Mouse (Mus musculus) megakaryocyte, embryonic 14.5 days (primary cell): Measurements from ENCODE around the gene Txlnb. TPM values are rescaled to one million over a fixed set of nuclear protein-coding genes. Genes with fewer than 3 reads are reported as not detected.
"Not testable (repeated sequence)": the region's sequence is repeated elsewhere in the genome, so short reads cannot be mapped to it uniquely, and the experiment has no call there.

ENCODE experiments used
- H3K27me3 ChIP-seq: replicated peaks from 2 replicates; pipeline ENCODE3; 2012; ENCODE audit warnings: inconsistent platforms
- H3K36me3 ChIP-seq: replicated peaks from 2 replicates; pipeline ENCODE3; 2012; ENCODE audit warnings: low read length, inconsistent platforms, mixed read lengths
- H3K4me1 ChIP-seq: 2 replicates; pipeline ENCODE4 v1.6.1; 2012; ENCODE audit warnings: inconsistent platforms
- H3K4me3 ChIP-seq: replicated peaks from 2 replicates; pipeline ENCODE3; 2012; ENCODE audit warnings: moderate library complexity, mild to moderate bottlenecking, inconsistent platforms
- H3K9me3 ChIP-seq: 2 replicates; pipeline ENCODE4 v1.6.1; 2012; ENCODE audit warnings: inconsistent platforms
- FLI1 ChIP-seq: IDR thresholded peaks from 2 replicates; pipeline ENCODE4 v1.6.1; 2012; ENCODE audit warnings: low read length, inconsistent platforms, mixed read lengths
- GATA1 ChIP-seq: IDR thresholded peaks from 3 replicates; pipeline ENCODE4 v1.6.1; 2012; ENCODE audit warnings: mixed read lengths, low read length, inconsistent platforms, borderline replicate concordance
- polyA plus RNA-seq: library from polyadenylated mRNA; stranded (reverse); fragments of >175 nt; gene quantifications from 2 replicates; pipeline ENCODE4 v1.2.3, GENCODE M21; 2012; ENCODE audit warnings: low replicate concordance; ENCODE audit not compliant: insufficient read depth

Txlnb gene
- polyA plus RNA-seq = 0.20 TPM in 1 of 2 replicates, not detected in the other

GRCm38 (mm10) chr10:17795767-17796631 is at the start of gene Txlnb:
TSS of gene Txlnb (plus strand) at chr10:17796226.
- peaks cover 27% of the 10 kb centered on the region for H3K4me1 ChIP-seq
- H3K36me3 ChIP-seq = no peaks in the 10 kb centered on the region
- no peaks in the 10 kb centered on the region for H3K27me3 ChIP-seq
- no peak for TF ChIP-seq FLI1
- no peak for TF ChIP-seq GATA1
- H3K9me3 ChIP-seq = no peaks in the 10 kb centered on the region
- H3K4me3 ChIP-seq = peak within 1 kb of the TSS; percentile 88

- Histone ChIP-seq H3K4me1 (no peaks in the 10 kb centered on the region), H3K36me3 (no peaks in the 10 kb centered on the region), H3K27me3 (no peaks in the 10 kb centered on the region), H3K9me3 (peaks cover 13% of the 10 kb centered on the region), H3K4me3 (no peak overlapping the region)
- TF ChIP-seq FLI1 = no peak
- no peak for TF ChIP-seq GATA1
These were observed 43.5 kb upstream of the Txlnb start for GRCm38 (mm10) chr10:17752478-17752877.

GRCm38 (mm10) chr10:17759772-17760171 is 36.3 kb upstream of the Txlnb start:
- Histone ChIP-seq H3K27me3 (peaks cover 2% of the 10 kb centered on the region), H3K36me3 (no peaks in the 10 kb centered on the region), H3K9me3 (peaks cover 23% of the 10 kb centered on the region), H3K4me3 (no peak overlapping the region), H3K4me1 (no peaks in the 10 kb centered on the region)
- no peak for TF ChIP-seq GATA1
- TF ChIP-seq FLI1 = no peak

GRCm38 (mm10) chr10:17760750-17761613 is 35.0 kb upstream of the Txlnb start:
- Histone ChIP-seq H3K4me1 (no peaks in the 10 kb centered on the region), H3K9me3 (peaks cover 13% of the 10 kb centered on the region), H3K27me3 (peaks cover 2% of the 10 kb centered on the region), H3K36me3 (no peaks in the 10 kb centered on the region), H3K4me3 (no peak overlapping the region)
- no peak for TF ChIP-seq GATA1
- TF ChIP-seq FLI1 = no peak

- Histone ChIP-seq H3K36me3 (no peaks in the 10 kb centered on the region), H3K4me3 (no peak overlapping the region), H3K9me3 (peaks cover 12% of the 10 kb centered on the region), H3K27me3 (peaks cover 2% of the 10 kb centered on the region), H3K4me1 (no peaks in the 10 kb centered on the region)
- no peak for TF ChIP-seq GATA1
- TF ChIP-seq FLI1 = no peak
These were observed 34.4 kb upstream of the Txlnb start for GRCm38 (mm10) chr10:17761652-17762051.

GRCm38 (mm10) chr10:17762946-17763345 is 33.1 kb upstream of the Txlnb start:
- Histone ChIP-seq H3K4me3 (no peak overlapping the region), H3K9me3 (peaks cover 6% of the 10 kb centered on the region)
- TF ChIP-seq GATA1 (no peak), FLI1 (no peak)

GRCm38 (mm10) chr10:17769856-17770255 is 26.2 kb upstream of the Txlnb start:
- no peak overlapping the region for H3K4me3 ChIP-seq
- H3K9me3 ChIP-seq = no peaks in the 10 kb centered on the region
- no peaks in the 10 kb centered on the region for H3K36me3 ChIP-seq
- TF ChIP-seq FLI1 = no peak
- peaks cover 9% of the 10 kb centered on the region for H3K4me1 ChIP-seq
- H3K27me3 ChIP-seq = no peaks in the 10 kb centered on the region

More at GRCm38 (mm10) chr10:17762946-17763345, 33.1 kb upstream of the Txlnb start:
- Histone ChIP-seq H3K36me3 (no peaks in the 10 kb centered on the region), H3K4me1 (no peaks in the 10 kb centered on the region), H3K27me3 (peaks cover 2% of the 10 kb centered on the region)

- Histone ChIP-seq H3K27me3 (peaks cover 6% of the 10 kb centered on the region), H3K9me3 (no peaks in the 10 kb centered on the region), H3K4me1 (peaks cover 15% of the 10 kb centered on the region), H3K36me3 (no peaks in the 10 kb centered on the region), H3K4me3 (peak overlapping the region; percentile 87)
- TF ChIP-seq GATA1 (no peak), FLI1 (no peak)
These were observed 23.7 kb upstream of the Txlnb start for GRCm38 (mm10) chr10:17772364-17772763.

GRCm38 (mm10) chr10:17774366-17774765 is 21.7 kb upstream of the Txlnb start:
- no peaks in the 10 kb centered on the region for H3K36me3 ChIP-seq
- no peak overlapping the region for H3K4me3 ChIP-seq
- H3K4me1 ChIP-seq = peaks cover 15% of the 10 kb centered on the region
- TF ChIP-seq GATA1 (no peak), FLI1 (no peak)
- peaks cover 6% of the 10 kb centered on the region for H3K27me3 ChIP-seq
- H3K9me3 ChIP-seq = 0 out of 2 replicates have a peak, but pooled peaks cover under 1% of the 10 kb centered on the region

- H3K4me1 ChIP-seq = peaks cover 15% of the 10 kb centered on the region
- TF ChIP-seq FLI1 (no peak), GATA1 (no peak)
These were observed 20.9 kb upstream of the Txlnb start for GRCm38 (mm10) chr10:17775079-17775478.

GRCm38 (mm10) chr10:17776684-17777083 is 19.3 kb upstream of the Txlnb start:
- H3K9me3 ChIP-seq, H3K27me3 ChIP-seq, H3K36me3 ChIP-seq, H3K4me3 ChIP-seq: not testable (repeated sequence)
- H3K4me1 ChIP-seq = peaks cover 15% of the 10 kb centered on the region

More at GRCm38 (mm10) chr10:17775079-17775478, 20.9 kb upstream of the Txlnb start:
- peaks cover 4% of the 10 kb centered on the region; the same call in 1 of the 2 replicates for H3K9me3 ChIP-seq
- H3K27me3 ChIP-seq = peaks cover 6% of the 10 kb centered on the region
- no peak overlapping the region for H3K4me3 ChIP-seq
- H3K36me3 ChIP-seq = no peaks in the 10 kb centered on the region
